Mouse (Mus musculus): Measurements from ENCODE around the gene Hist1h4h. TPM values are rescaled to one million over a fixed set of nuclear protein-coding genes. Genes with fewer than 3 reads are reported as not detected.
"Not testable (repeated sequence)": the region's sequence is repeated elsewhere in the genome, so short reads cannot be mapped to it uniquely, and the experiment has no call there.

Hist1h4h gene
- polyA plus RNA-seq, 1 experiment from 2014 or later: 2.6 TPM

- Histone ChIP-seq H3K9ac (ENCODE audit: low read depth, low read length) (no peak overlapping the region), H3K9me3 (ENCODE audit: control insufficient read depth, low read length) (no peaks in the 10 kb centered on the region), H3K36me3 (ENCODE audit: control insufficient read depth, insufficient read depth, low read length) (no peaks in the 10 kb centered on the region), H3K4me2 (ENCODE audit: low read length) (peak overlapping the region; percentile 63), H3K4me1 (ENCODE audit: control insufficient read depth, insufficient read depth, low read depth, low read length) (peaks cover 25% of the 10 kb centered on the region), H3K27ac (ENCODE audit: low read depth, low read length) (no peak overlapping the region), H3K4me3 (ENCODE audit: low read length) (peak overlapping the region; percentile 1), H3K27me3 (replicated peaks; ENCODE audit: control insufficient read depth, insufficient read depth, low read length) (no peaks in the 10 kb centered on the region)
- 19% methylated on average over 7 of the region's 7 CpGs for WGBS
- no peak for ATAC-seq
Measured at GRCm38 (mm10) chr13:23536076-23536822, 5.4 kb downstream of the Hist1h4h start.

- no peak overlapping the region for H3K4me3 ChIP-seq (ENCODE audit: low read length)
- no peaks in the 10 kb centered on the region for H3K36me3 ChIP-seq (ENCODE audit: control insufficient read depth, insufficient read depth, low read length)
- no peak for ATAC-seq
- no peak overlapping the region for H3K27ac ChIP-seq (ENCODE audit: low read depth, low read length)
- peaks cover 20% of the 10 kb centered on the region for H3K4me1 ChIP-seq (ENCODE audit: control insufficient read depth, insufficient read depth, low read depth, low read length)
- 85% methylated on average over 3 of the region's 3 CpGs for WGBS
- H3K9me3 ChIP-seq (ENCODE audit: control insufficient read depth, low read length): no peaks in the 10 kb centered on the region
- peak overlapping the region; percentile 25; the same call in 1 of the 2 replicates for H3K4me2 ChIP-seq (ENCODE audit: low read length)
- no peak overlapping the region for H3K9ac ChIP-seq (ENCODE audit: low read depth, low read length)
- H3K27me3 ChIP-seq (replicated peaks; ENCODE audit: control insufficient read depth, insufficient read depth, low read length): no peaks in the 10 kb centered on the region
Measured at GRCm38 (mm10) chr13:23537006-23537710, 6.3 kb downstream of the Hist1h4h start.

GRCm38 (mm10) chr13:23538249-23538648 lies 7.4 kb downstream of the Hist1h4h start:
- WGBS: 79% methylated on average over 5 of the region's 5 CpGs
- ATAC-seq: no peak
- Histone ChIP-seq H3K27me3 (replicated peaks; ENCODE audit: control insufficient read depth, insufficient read depth, low read length) (no peaks in the 10 kb centered on the region), H3K27ac (ENCODE audit: low read depth, low read length) (no peak overlapping the region), H3K9ac (ENCODE audit: low read depth, low read length) (no peak overlapping the region), H3K36me3 (ENCODE audit: control insufficient read depth, insufficient read depth, low read length) (no peaks in the 10 kb centered on the region), H3K4me1 (ENCODE audit: control insufficient read depth, insufficient read depth, low read depth, low read length) (peaks cover 14% of the 10 kb centered on the region), H3K4me2 (ENCODE audit: low read length) (no peak overlapping the region), H3K9me3 (ENCODE audit: control insufficient read depth, low read length) (no peaks in the 10 kb centered on the region), H3K4me3 (ENCODE audit: low read length) (no peak overlapping the region)

- 89% methylated on average over 1 of the region's 1 CpGs for WGBS
Measured at GRCm38 (mm10) chr13:23539821-23540220, 9.0 kb downstream of the Hist1h4h start.

GRCm38 (mm10) chr13:23541497-23541896 lies 10.6 kb downstream of the Hist1h4h start:
- Histone ChIP-seq H3K4me2 (ENCODE audit: low read length) (no peak overlapping the region), H3K27me3 (replicated peaks; ENCODE audit: control insufficient read depth, insufficient read depth, low read length) (no peaks in the 10 kb centered on the region), H3K4me1 (ENCODE audit: control insufficient read depth, insufficient read depth, low read depth, low read length) (peaks cover 4% of the 10 kb centered on the region), H3K9ac (ENCODE audit: low read depth, low read length) (no peak overlapping the region), H3K9me3 (ENCODE audit: control insufficient read depth, low read length) (no peaks in the 10 kb centered on the region), H3K4me3 (ENCODE audit: low read length) (no peak overlapping the region), H3K36me3 (ENCODE audit: control insufficient read depth, insufficient read depth, low read length) (no peaks in the 10 kb centered on the region), H3K27ac (ENCODE audit: low read depth, low read length) (no peak overlapping the region)
- 87% methylated on average over 3 of the region's 3 CpGs for WGBS
- ATAC-seq: no peak

More at GRCm38 (mm10) chr13:23539821-23540220, 9.0 kb downstream of the Hist1h4h start:
- not testable (repeated sequence) for ATAC-seq; H3K36me3 ChIP-seq (ENCODE audit: control insufficient read depth, insufficient read depth, low read length); H3K4me2 ChIP-seq (ENCODE audit: low read length); H3K27me3 ChIP-seq (replicated peaks; ENCODE audit: control insufficient read depth, insufficient read depth, low read length); H3K9me3 ChIP-seq (ENCODE audit: control insufficient read depth, low read length); H3K4me1 ChIP-seq (ENCODE audit: control insufficient read depth, insufficient read depth, low read depth, low read length); H3K4me3 ChIP-seq (ENCODE audit: low read length); H3K9ac ChIP-seq (ENCODE audit: low read depth, low read length); H3K27ac ChIP-seq (ENCODE audit: low read depth, low read length)

- H3K36me3 ChIP-seq (ENCODE audit: control insufficient read depth, insufficient read depth, low read length); H3K27ac ChIP-seq (ENCODE audit: low read depth, low read length); H3K4me1 ChIP-seq (ENCODE audit: control insufficient read depth, insufficient read depth, low read depth, low read length); ATAC-seq; H3K27me3 ChIP-seq (replicated peaks; ENCODE audit: control insufficient read depth, insufficient read depth, low read length); H3K9me3 ChIP-seq (ENCODE audit: control insufficient read depth, low read length): not testable (repeated sequence)
- Histone ChIP-seq H3K4me2 (ENCODE audit: low read length) (peak overlapping the region; percentile 83), H3K4me3 (ENCODE audit: low read length) (peak overlapping the region; percentile 47), H3K9ac (ENCODE audit: low read depth, low read length) (peak overlapping the region; percentile 56)
- WGBS: 4% methylated on average over 3 of the region's 3 CpGs
Measured at GRCm38 (mm10) chr13:23542225-23542980, 11.6 kb downstream of the Hist1h4h start.

GRCm38 (mm10) chr13:23542999-23543607 lies 12.3 kb downstream of the Hist1h4h start, which contains the start of gene Hist1h2bh:
Hist1h2bh (minus strand) TSS chr13:23543392.
- not testable (repeated sequence) for H3K9me3 ChIP-seq (ENCODE audit: control insufficient read depth, low read length); H3K36me3 ChIP-seq (ENCODE audit: control insufficient read depth, insufficient read depth, low read length); H3K27me3 ChIP-seq (replicated peaks; ENCODE audit: control insufficient read depth, insufficient read depth, low read length); H3K4me1 ChIP-seq (ENCODE audit: control insufficient read depth, insufficient read depth, low read depth, low read length)
- H3K9ac ChIP-seq (ENCODE audit: low read depth, low read length): peak within 1 kb of the TSS; percentile 56
- peak within 1 kb of the TSS; percentile 83 for H3K4me2 ChIP-seq (ENCODE audit: low read length)
- under 1% methylated on average over 25 of the region's 42 CpGs for WGBS
- peak within 1 kb of the TSS; percentile 68 for H3K27ac ChIP-seq (ENCODE audit: low read depth, low read length)
- peak; percentile 93 for ATAC-seq
- peak within 1 kb of the TSS; percentile 47 for H3K4me3 ChIP-seq (ENCODE audit: low read length)

- H3K4me2 ChIP-seq (ENCODE audit: low read length): peak within 1 kb of the TSS; percentile 83
- peak; percentile 97 for ATAC-seq
- peak within 1 kb of the TSS; percentile 64 for H3K9ac ChIP-seq (ENCODE audit: low read depth, low read length)
- H3K36me3 ChIP-seq (ENCODE audit: control insufficient read depth, insufficient read depth, low read length): no peaks in the 10 kb centered on the region
- no peaks in the 10 kb centered on the region for H3K27me3 ChIP-seq (replicated peaks; ENCODE audit: control insufficient read depth, insufficient read depth, low read length)
- under 1% methylated on average over 21 of the region's 45 CpGs for WGBS
- peak within 1 kb of the TSS; percentile 47 for H3K4me3 ChIP-seq (ENCODE audit: low read length)
- H3K9me3 ChIP-seq (ENCODE audit: control insufficient read depth, low read length): no peaks in the 10 kb centered on the region
- H3K27ac ChIP-seq (ENCODE audit: low read depth, low read length): peak within 1 kb of the TSS; percentile 81
- peaks cover 4% of the 10 kb centered on the region for H3K4me1 ChIP-seq (ENCODE audit: control insufficient read depth, insufficient read depth, low read depth, low read length)
Measured at GRCm38 (mm10) chr13:23543965-23544786, 13.3 kb downstream of the Hist1h4h start, which contains the start of gene Hist1h3f. Hist1h3f (plus strand) TSS chr13:23544052.
